Mouse (Mus musculus) intestine, postnatal 0 days (tissue): ENCODE measurements around the gene Krtap4-7. TPM values are rescaled to one million over a fixed set of nuclear protein-coding genes. Genes with fewer than 3 reads are reported as not detected.
"Not testable (repeated sequence)": the region's sequence is repeated elsewhere in the genome, so short reads cannot be mapped to it uniquely, and the experiment has no call there.

ENCODE experiments used
- ATAC-seq: fragments of 200-750 bp; cut with Nextera tagmentation; 2 replicates; pipeline ENCODE4 v1.8.0; 2017; ENCODE audit warnings: mild to moderate bottlenecking, moderate TSS enrichment, moderate library complexity
- H3K27ac ChIP-seq: fragments of 300-500 bp; sonication (generic); 2 replicates; pipeline ENCODE4 v1.5.1; 2014; ENCODE audit warnings: mild to moderate bottlenecking, low read depth, low read length, moderate library complexity
- H3K27me3 ChIP-seq: fragments of 300-500 bp; sonication (generic); replicated peaks from 2 replicates; pipeline ENCODE4 v1.6.1; 2014; ENCODE audit warnings: low read length, mixed read lengths; ENCODE audit not compliant: control insufficient read depth, insufficient read depth
- H3K36me3 ChIP-seq: fragments of 300-500 bp; sonication (generic); 2 replicates; pipeline ENCODE4 v1.6.1; 2014; ENCODE audit warnings: mild to moderate bottlenecking, moderate library complexity; ENCODE audit not compliant: control insufficient read depth, insufficient read depth
- H3K4me1 ChIP-seq: fragments of 300-500 bp; sonication (generic); replicated peaks from 2 replicates; pipeline ENCODE4 v1.6.1; 2014; ENCODE audit warnings: antibody characterized with exemption, low read length, mixed read lengths; ENCODE audit not compliant: control insufficient read depth, insufficient read depth
- H3K4me2 ChIP-seq: fragments of 300-500 bp; sonication (generic); replicated peaks from 2 replicates; pipeline ENCODE4 v1.6.1; 2014; ENCODE audit warnings: low read depth, mild to moderate bottlenecking, moderate library complexity
- H3K4me3 ChIP-seq: fragments of 300-500 bp; sonication (generic); 2 replicates; pipeline ENCODE4 v1.5.1; 2014; ENCODE audit warnings: low read depth, low read length
- H3K9ac ChIP-seq: fragments of 300-500 bp; sonication (generic); 2 replicates; pipeline ENCODE4 v1.6.1; 2014; ENCODE audit warnings: mild to moderate bottlenecking, low read depth, low read length
- H3K9me3 ChIP-seq: fragments of 300-500 bp; sonication (generic); 2 replicates; pipeline ENCODE4 v1.6.1; 2016; ENCODE audit warnings: mixed run types; ENCODE audit not compliant: control insufficient read depth
- CTCF ChIP-seq: sonication (generic); IDR thresholded peaks from 2 replicates; pipeline ENCODE4 v1.5.1; 2016; ENCODE audit warnings: low read depth, mild to moderate bottlenecking, control low read depth, antibody characterized with exemption, moderate library complexity
- WGBS: fragments of 180-500 bp; shearing (Covaris S2); extraction: QIAGEN DNeasy Blood & Tissue Kit; methylation state at CpG from one replicate; pipeline ENCODE4 v1.1.7; 2014; 5-methylcytosine and 5-hydroxymethylcytosine counted together
- polyA plus RNA-seq: library from polyadenylated mRNA; unstranded; fragments of >200 nt; fragmentation: Nextera tagmentation; extraction: Ambion mirVana; gene quantifications from 2 replicates; pipeline ENCODE4 v1.2.1, GENCODE M21; 2015

Gene Krtap4-7
- polyA plus RNA-seq, 1 experiment from 2014 or later: not detected

GRCm38 (mm10) chr11:99609126-99609525, 34.8 kb downstream of the Krtap4-7 start:
- H3K36me3 ChIP-seq: no peaks in the 10 kb centered on the region
- H3K4me3 ChIP-seq: no peak overlapping the region
- ATAC-seq: no peak
- H3K27ac ChIP-seq: no peak overlapping the region
- H3K4me2 ChIP-seq: no peak overlapping the region
- H3K27me3 ChIP-seq: no peaks in the 10 kb centered on the region
- 71% methylated on average over 1 of the region's 1 CpGs for WGBS
- H3K9me3 ChIP-seq: no peaks in the 10 kb centered on the region
- no peak overlapping the region for H3K9ac ChIP-seq
- TF ChIP-seq CTCF: no peak
- no peaks in the 10 kb centered on the region for H3K4me1 ChIP-seq

- not testable (repeated sequence) for H3K36me3 ChIP-seq, ATAC-seq, H3K9ac ChIP-seq, H3K9me3 ChIP-seq, H3K4me2 ChIP-seq, H3K27ac ChIP-seq, H3K4me1 ChIP-seq, H3K27me3 ChIP-seq, H3K4me3 ChIP-seq
- WGBS: 46% methylated on average over 1 of the region's 1 CpGs
Measured at GRCm38 (mm10) chr11:99603208-99603607, 40.7 kb downstream of the Krtap4-7 start, which contains the start of gene Gm11938. Gene Gm11938, minus strand, starts transcription at chr11:99603308.

GRCm38 (mm10) chr11:99597742-99598141, 46.1 kb downstream of the Krtap4-7 start, which contains the start of gene Krtap9-3:
Gene Krtap9-3, minus strand, starts transcription at chr11:99598105.
- H3K27ac ChIP-seq, H3K9ac ChIP-seq, H3K4me2 ChIP-seq, H3K4me1 ChIP-seq, ATAC-seq, H3K27me3 ChIP-seq, H3K9me3 ChIP-seq, H3K4me3 ChIP-seq, H3K36me3 ChIP-seq: not testable (repeated sequence)
- WGBS: 84% methylated on average over 6 of the region's 6 CpGs

Other genes with a start within 250 kb of the Krtap4-7 start
- 0.07 and 0.10 TPM in 2 replicates for gene Krt12, start 221.8 kb downstream of the Krtap4-7 start, polyA plus RNA-seq
- gene Krt20, start 205.9 kb downstream of the Krtap4-7 start, polyA plus RNA-seq: 166 and 189 TPM in 2 replicates
- 8.0 and 9.9 TPM in 2 replicates for gene Krt23, start 151.0 kb downstream of the Krtap4-7 start, polyA plus RNA-seq
- gene Krt39, start 122.8 kb downstream of the Krtap4-7 start, polyA plus RNA-seq: not detected in 2 replicates
- not detected in 2 replicates for gene Krt40, start 100.9 kb downstream of the Krtap4-7 start, polyA plus RNA-seq
- not detected in 2 replicates for gene Krtap3-3, start 93.2 kb downstream of the Krtap4-7 start, polyA plus RNA-seq
- gene Krtap3-2, start 87.2 kb downstream of the Krtap4-7 start, polyA plus RNA-seq: not detected in 2 replicates
- not detected in 2 replicates for gene Gm11939, start 84.6 kb downstream of the Krtap4-7 start, polyA plus RNA-seq
- 3.4 and 4.2 TPM in 2 replicates for gene Krtap3-1, start 77.5 kb downstream of the Krtap4-7 start, polyA plus RNA-seq
- not detected in 2 replicates for gene Krtap1-5, start 63.1 kb downstream of the Krtap4-7 start, polyA plus RNA-seq
- gene Krtap1-4, start 60.4 kb downstream of the Krtap4-7 start, polyA plus RNA-seq: not detected in 2 replicates
- not detected in 2 replicates for gene Krtap1-3, start 52.8 kb downstream of the Krtap4-7 start, polyA plus RNA-seq
- not detected in 2 replicates for gene Krtap9-3, start 46.0 kb downstream of the Krtap4-7 start, polyA plus RNA-seq
- not detected in 2 replicates for gene Gm11938, start 40.8 kb downstream of the Krtap4-7 start, polyA plus RNA-seq
- gene Gm11937, start 33.9 kb downstream of the Krtap4-7 start, polyA plus RNA-seq: not detected in 2 replicates
- gene Krtap2-4, start 29.2 kb downstream of the Krtap4-7 start, polyA plus RNA-seq: not detected in 2 replicates
- gene Gm11562, start 23.7 kb downstream of the Krtap4-7 start, polyA plus RNA-seq: not detected in 2 replicates
- not detected in 2 replicates for gene Krtap4-1, start 15.9 kb downstream of the Krtap4-7 start, polyA plus RNA-seq
- not detected in 2 replicates for gene Krtap4-2, start 9.0 kb downstream of the Krtap4-7 start, polyA plus RNA-seq
- gene Gm11555, start 6.1 kb upstream of the Krtap4-7 start, polyA plus RNA-seq: not detected in 2 replicates
- gene Gm11563, start 14.9 kb upstream of the Krtap4-7 start, polyA plus RNA-seq: not detected in 2 replicates
- not detected in 2 replicates for gene Krtap4-6, start 21.9 kb upstream of the Krtap4-7 start, polyA plus RNA-seq
- not detected in 2 replicates for gene Gm14190, start 46.7 kb upstream of the Krtap4-7 start, polyA plus RNA-seq
- not detected in 2 replicates for gene Gm14180, start 90.2 kb upstream of the Krtap4-7 start, polyA plus RNA-seq
- gene Gm11595, start 128.8 kb upstream of the Krtap4-7 start, polyA plus RNA-seq: not detected in 2 replicates
- not detected in 2 replicates for gene Krtap4-8, start 136.6 kb upstream of the Krtap4-7 start, polyA plus RNA-seq
- gene Krtap4-9, start 141.1 kb upstream of the Krtap4-7 start, polyA plus RNA-seq: not detected in 2 replicates
- not detected in 2 replicates for gene Gm11596, start 149.4 kb upstream of the Krtap4-7 start, polyA plus RNA-seq
- not detected in 2 replicates for gene Gm11569, start 154.8 kb upstream of the Krtap4-7 start, polyA plus RNA-seq
- gene Gm11554, start 160.4 kb upstream of the Krtap4-7 start, polyA plus RNA-seq: not detected in 2 replicates
- not detected in 2 replicates for gene Krtap4-13, start 165.8 kb upstream of the Krtap4-7 start, polyA plus RNA-seq
- not detected in 2 replicates for gene Gm11564, start 171.6 kb upstream of the Krtap4-7 start, polyA plus RNA-seq
- gene 2300003K06Rik, start 194.0 kb upstream of the Krtap4-7 start, polyA plus RNA-seq: not detected in 2 replicates
- 0.16 TPM in 1 of 2 replicates, not detected in the other for gene Krtap4-16, start 207.5 kb upstream of the Krtap4-7 start, polyA plus RNA-seq
- not detected in 2 replicates for gene Gm11568, start 213.8 kb upstream of the Krtap4-7 start, polyA plus RNA-seq
- not detected in 2 replicates for gene Gm11559, start 220.4 kb upstream of the Krtap4-7 start, polyA plus RNA-seq
- not detected in 2 replicates for gene Krtap9-1, start 229.3 kb upstream of the Krtap4-7 start, polyA plus RNA-seq
- not detected in 2 replicates for gene Gm11567, start 235.1 kb upstream of the Krtap4-7 start, polyA plus RNA-seq